Mouse (Mus musculus) neural tube, embryonic 14.5 days (tissue): Measurements from ENCODE around the gene Dicer1. TPM values are rescaled to one million over a fixed set of nuclear protein-coding genes. Genes with fewer than 3 reads are reported as not detected.

Experiments used
- ATAC-seq: fragments of 200-750 bp; cut with Nextera tagmentation; 2 replicates; pipeline ENCODE4 v1.8.0; 2017; ENCODE audit warnings: low read depth, mild to moderate bottlenecking, moderate TSS enrichment, moderate library complexity
- H3K27ac ChIP-seq: fragments of 300-500 bp; sonication (generic); 2 replicates; pipeline ENCODE4 v1.5.1; 2014; ENCODE audit warnings: low read depth, mild to moderate bottlenecking, control low read depth, low read length, moderate library complexity, mixed read lengths
- H3K27me3 ChIP-seq: fragments of 300-500 bp; sonication (generic); 2 replicates; pipeline ENCODE4 v1.6.1; 2014; ENCODE audit warnings: low read length; ENCODE audit not compliant: control insufficient read depth, insufficient read depth
- H3K36me3 ChIP-seq: fragments of 300-500 bp; sonication (generic); 2 replicates; pipeline ENCODE4 v1.6.1; 2014; ENCODE audit warnings: low read length, mixed read lengths; ENCODE audit not compliant: control insufficient read depth, insufficient read depth
- H3K4me1 ChIP-seq: fragments of 300-500 bp; sonication (generic); 2 replicates; pipeline ENCODE4 v1.6.1; 2014; ENCODE audit warnings: low read length; ENCODE audit not compliant: control insufficient read depth, insufficient read depth
- H3K4me2 ChIP-seq: fragments of 300-500 bp; sonication (generic); 2 replicates; pipeline ENCODE4 v1.6.1; 2014; ENCODE audit warnings: mild to moderate bottlenecking, low read depth, low read length, control low read depth
- H3K4me3 ChIP-seq: fragments of 300-500 bp; sonication (generic); 2 replicates; pipeline ENCODE4 v1.5.1; 2014; ENCODE audit warnings: low read depth, low read length, control low read depth, mixed read lengths
- H3K9ac ChIP-seq: fragments of 300-500 bp; sonication (generic); replicated peaks from 2 replicates; pipeline ENCODE4 v1.6.1; 2014; ENCODE audit warnings: low read depth, mild to moderate bottlenecking, control low read depth, low read length, mixed read lengths
- H3K9me3 ChIP-seq: fragments of 300-500 bp; sonication (generic); 2 replicates; pipeline ENCODE4 v1.6.1; 2016; ENCODE audit warnings: low read length; ENCODE audit not compliant: control insufficient read depth
- WGBS: fragments of 180-500 bp; shearing (Covaris S2); extraction: QIAGEN DNeasy Blood & Tissue Kit; methylation state at CpG from one replicate; pipeline ENCODE4 v1.1.7; 2014; 5-methylcytosine and 5-hydroxymethylcytosine counted together
- polyA plus RNA-seq: library from polyadenylated mRNA; unstranded; fragments of >200 nt; fragmentation: Nextera tagmentation; extraction: Ambion mirVana; gene quantifications from 2 replicates; pipeline ENCODE4 v1.2.1, GENCODE M21; 2014

Dicer1 gene
- polyA plus RNA-seq, result 30.4 and 38.6 TPM in 2 replicates

DNA sequence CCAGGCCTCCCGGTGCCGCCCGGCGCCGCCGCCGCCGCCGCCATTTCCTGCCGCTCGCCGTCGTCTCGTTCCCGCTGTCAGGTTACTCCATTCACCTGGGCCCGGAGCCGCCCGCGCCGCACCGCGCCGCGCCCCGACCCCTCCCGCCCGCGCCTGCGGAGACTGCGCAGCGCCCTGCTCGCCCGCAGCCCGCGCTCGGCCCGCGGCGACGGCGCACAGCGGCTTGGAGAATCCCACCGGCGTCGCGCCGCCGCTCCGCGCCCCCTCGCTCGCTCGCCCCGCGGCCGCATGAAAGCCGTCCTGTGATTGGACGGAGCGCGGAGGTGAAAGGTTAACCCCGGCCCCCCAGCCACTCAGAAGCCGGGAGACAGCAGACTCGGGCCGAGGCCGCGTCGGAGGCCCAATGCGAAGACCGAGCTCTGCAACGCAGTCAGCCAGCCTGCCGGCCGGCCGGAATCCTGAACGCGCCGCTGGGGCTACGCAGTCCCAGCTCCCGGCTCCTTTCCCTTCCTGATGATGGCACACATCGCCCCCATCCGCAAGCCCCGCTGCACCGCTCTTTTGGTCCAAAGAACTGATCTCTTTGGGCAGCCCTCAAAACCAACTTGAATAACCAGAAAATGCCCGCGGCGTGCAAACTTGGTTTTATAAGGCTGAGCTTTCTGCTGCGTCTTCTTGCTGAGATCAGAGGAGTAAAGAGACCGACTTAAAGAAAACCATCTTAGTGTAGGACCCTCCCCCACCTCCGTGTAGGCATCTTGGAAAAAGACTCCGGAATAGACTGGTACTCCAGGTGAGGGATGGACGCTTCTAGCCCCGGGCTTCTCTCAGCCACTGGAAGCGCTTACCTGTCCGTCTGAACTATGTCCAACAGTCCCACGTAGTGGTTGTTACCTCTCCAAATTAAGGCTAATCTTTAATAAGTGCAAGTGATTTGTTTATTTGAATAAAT lies at the start of gene Dicer1:
TSS of gene Dicer1 (minus strand) at position 139 of the 952 bp plus-strand sequence.
- Histone ChIP-seq H3K27me3 (no peaks in the 10 kb centered on the region), H3K4me3 (peak within 1 kb of the TSS; percentile 89), H3K9ac (peak within 1 kb of the TSS; percentile 97), H3K9me3 (no peaks in the 10 kb centered on the region), H3K4me2 (peak within 1 kb of the TSS; percentile 91), H3K27ac (peak within 1 kb of the TSS; percentile 90), H3K4me1 (peaks cover 22% of the 10 kb centered on the region), H3K36me3 (no peaks in the 10 kb centered on the region)
- WGBS, result under 1% methylated on average over 85 of the region's 94 CpGs
- peak; percentile 96 for ATAC-seq

DNA sequence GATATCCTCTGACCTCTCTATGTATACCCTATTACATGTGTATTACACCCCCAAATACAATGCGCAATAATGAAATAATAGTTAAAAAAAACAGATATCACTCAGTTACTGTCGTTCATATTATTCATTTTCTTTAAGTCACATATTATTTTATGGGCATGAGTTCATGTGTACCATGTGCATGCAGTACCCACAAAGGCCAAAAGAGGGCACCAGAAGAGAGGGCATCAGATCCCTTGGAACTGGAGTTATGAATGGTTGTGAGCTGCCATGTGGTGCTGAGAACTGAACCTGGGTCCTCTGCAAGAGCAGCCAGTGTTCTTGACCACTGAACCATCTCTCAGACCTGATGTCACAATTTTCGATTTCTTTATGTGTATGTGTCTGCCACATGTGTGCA lies 47.6 kb upstream of the Dicer1 start:
- 95% methylated on average over 3 of the region's 3 CpGs for WGBS
- Histone ChIP-seq H3K27ac (no peak overlapping the region), H3K9me3 (peaks cover 8% of the 10 kb centered on the region), H3K4me1 (peaks cover 7% of the 10 kb centered on the region; the same call in 1 of the 2 replicates), H3K4me3 (no peak overlapping the region), H3K4me2 (no peak overlapping the region), H3K9ac (no peak overlapping the region), H3K27me3 (no peaks in the 10 kb centered on the region), H3K36me3 (no peaks in the 10 kb centered on the region)
- ATAC-seq, result no peak

DNA sequence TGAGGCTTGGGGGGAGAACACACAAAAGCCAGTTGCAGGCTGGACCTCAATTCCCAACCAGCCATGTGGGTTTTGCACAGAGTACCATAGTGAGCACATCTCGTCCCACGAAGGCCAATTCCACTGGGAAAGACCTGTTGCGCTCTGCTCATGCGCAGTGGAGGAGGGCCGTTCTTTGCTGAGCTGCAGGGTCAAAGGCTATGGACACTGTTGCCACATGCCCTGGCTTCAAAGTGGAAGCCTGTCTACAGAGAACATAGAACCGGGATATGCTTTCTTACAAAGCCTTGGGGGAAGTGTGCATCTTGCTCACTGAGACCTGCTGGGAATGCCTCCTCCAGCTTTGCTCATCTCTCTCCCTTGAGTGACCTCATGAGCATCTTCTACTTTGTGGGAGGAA lies 46.2 kb upstream of the Dicer1 start:
- ATAC-seq, result no peak

DNA sequence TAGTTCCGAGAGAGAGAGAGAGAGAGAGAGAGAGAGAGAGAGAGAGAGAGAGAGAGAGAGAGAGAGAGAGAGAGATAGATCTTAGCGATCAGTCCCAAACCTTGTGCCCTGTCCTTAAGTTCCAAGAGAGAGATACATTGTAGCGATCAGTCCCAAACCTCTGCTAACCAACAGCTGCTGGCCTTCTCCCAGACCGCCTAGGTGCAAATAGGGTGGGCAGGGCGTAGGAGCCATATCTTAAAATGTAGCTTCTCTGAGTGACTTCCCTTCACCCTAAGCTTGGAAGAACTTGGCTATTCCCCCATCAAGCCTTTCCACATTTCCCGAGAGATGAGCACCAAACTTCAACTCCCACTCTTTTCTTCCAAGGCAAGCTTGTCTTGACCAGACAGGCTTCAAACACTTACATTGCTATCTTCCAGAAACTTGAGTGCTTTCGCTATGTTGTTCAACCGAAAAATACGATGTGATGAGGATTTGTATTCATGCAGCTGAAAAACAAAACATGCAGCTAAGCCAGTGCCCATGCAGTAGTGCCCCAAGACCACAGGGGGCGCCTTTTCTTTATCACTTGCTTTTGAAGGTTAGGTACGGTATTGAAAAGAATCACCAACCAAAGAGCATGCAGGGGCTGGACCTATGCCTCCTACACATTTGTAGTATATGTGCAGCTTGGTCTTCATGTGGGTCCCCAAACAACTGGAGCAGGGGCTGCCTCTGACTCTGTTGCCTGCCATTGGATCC lies 45.1 kb upstream of the Dicer1 start:
- no peaks in the 10 kb centered on the region for H3K36me3 ChIP-seq
- no peak overlapping the region for H3K4me2 ChIP-seq
- no peak overlapping the region for H3K4me3 ChIP-seq
- 90% methylated on average over 11 of the region's 11 CpGs for WGBS
- peaks cover 8% of the 10 kb centered on the region for H3K9me3 ChIP-seq
- no peaks in the 10 kb centered on the region for H3K27me3 ChIP-seq
- no peak overlapping the region for H3K9ac ChIP-seq
- H3K27ac ChIP-seq, result no peak overlapping the region
- peaks cover 7% of the 10 kb centered on the region; the same call in 1 of the 2 replicates for H3K4me1 ChIP-seq
- no peak for ATAC-seq

More for the DNA sequence above, 46.2 kb upstream of the Dicer1 start:
- Histone ChIP-seq H3K4me2 (no peak overlapping the region), H3K27me3 (no peaks in the 10 kb centered on the region), H3K9me3 (peaks cover 8% of the 10 kb centered on the region), H3K4me1 (peaks cover 7% of the 10 kb centered on the region; the same call in 1 of the 2 replicates), H3K9ac (no peak overlapping the region), H3K27ac (no peak overlapping the region), H3K36me3 (no peaks in the 10 kb centered on the region), H3K4me3 (no peak overlapping the region)
- 97% methylated on average over 6 of the region's 6 CpGs for WGBS

DNA sequence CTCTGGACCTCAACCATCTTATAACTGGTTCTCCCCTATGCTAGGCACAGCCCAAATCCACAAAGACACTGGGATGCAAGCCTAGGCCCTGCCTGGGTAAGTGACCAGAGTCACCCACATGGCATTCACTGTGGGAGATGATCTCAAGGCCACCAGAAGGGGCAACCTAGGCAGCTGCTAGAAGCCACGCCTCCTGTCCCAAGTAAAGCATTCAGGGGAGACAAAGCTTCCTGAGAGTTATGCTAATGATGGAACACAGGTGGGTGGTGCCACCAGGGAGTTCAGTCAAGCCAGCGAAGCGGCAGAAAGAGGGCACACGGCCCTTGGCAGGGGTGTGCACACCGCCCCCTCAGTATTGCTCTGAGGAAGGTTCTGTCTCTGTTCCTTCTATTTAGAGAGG lies 43.2 kb upstream of the Dicer1 start:
- WGBS, result 40% methylated on average over 5 of the region's 5 CpGs
- no peaks in the 10 kb centered on the region for H3K4me1 ChIP-seq

DNA sequence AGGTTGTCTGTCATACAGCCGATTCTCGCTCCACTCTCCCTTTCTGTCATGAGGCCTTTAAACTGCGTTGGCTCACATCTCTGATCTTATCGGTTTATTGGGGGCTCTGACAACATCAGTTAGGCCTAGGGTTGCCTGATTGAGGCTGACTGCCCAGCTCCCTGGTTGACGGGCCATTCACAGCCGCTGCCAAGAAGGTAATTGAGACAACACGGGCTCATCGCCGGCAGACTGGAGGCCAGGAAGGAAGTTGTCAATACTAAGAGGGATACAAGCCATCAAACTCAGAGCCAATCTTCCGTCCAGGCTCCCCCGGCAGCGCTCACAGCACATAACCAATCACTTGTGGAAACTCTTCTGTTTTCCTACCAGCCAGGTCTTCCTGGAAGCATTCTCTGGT lies 41.7 kb upstream of the Dicer1 start:
- H3K27me3 ChIP-seq, result no peaks in the 10 kb centered on the region
- no peak overlapping the region for H3K4me3 ChIP-seq
- H3K4me1 ChIP-seq, result no peaks in the 10 kb centered on the region
- no peak for ATAC-seq
- no peaks in the 10 kb centered on the region for H3K36me3 ChIP-seq
- peaks cover 5% of the 10 kb centered on the region for H3K9me3 ChIP-seq
- no peak overlapping the region for H3K9ac ChIP-seq
- H3K27ac ChIP-seq, result no peak overlapping the region
- no peak overlapping the region for H3K4me2 ChIP-seq
- 49% methylated on average over 12 of the region's 12 CpGs for WGBS

More for the DNA sequence above, 43.2 kb upstream of the Dicer1 start:
- no peak overlapping the region for H3K4me2 ChIP-seq
- no peaks in the 10 kb centered on the region for H3K27me3 ChIP-seq
- peaks cover 8% of the 10 kb centered on the region for H3K9me3 ChIP-seq
- no peak for ATAC-seq
- no peaks in the 10 kb centered on the region for H3K36me3 ChIP-seq
- no peak overlapping the region for H3K9ac ChIP-seq
- H3K27ac ChIP-seq, result no peak overlapping the region
- H3K4me3 ChIP-seq, result no peak overlapping the region

DNA sequence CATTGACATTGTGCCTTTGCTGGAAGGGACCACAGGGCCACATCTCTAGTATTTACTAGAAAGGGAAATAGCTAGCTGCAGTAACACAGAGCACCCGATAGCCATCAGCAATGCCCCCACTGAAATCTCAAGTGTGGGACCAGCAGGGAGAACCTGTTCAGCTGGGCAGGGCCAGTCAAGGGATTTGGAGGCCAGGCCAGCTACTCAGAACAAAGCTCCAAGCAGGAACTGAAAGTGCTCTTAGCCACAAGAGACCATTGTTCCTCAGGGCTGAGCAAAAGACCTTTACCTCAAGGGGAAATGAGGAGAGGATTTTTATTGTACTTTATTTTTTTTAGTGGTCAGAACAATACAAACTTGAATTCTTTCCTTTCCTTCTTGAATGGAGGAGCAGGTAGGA lies 25.9 kb upstream of the Dicer1 start:
- Histone ChIP-seq H3K27ac (no peak overlapping the region), H3K4me3 (no peak overlapping the region), H3K36me3 (no peaks in the 10 kb centered on the region; the same call in 1 of the 2 replicates), H3K4me1 (no peaks in the 10 kb centered on the region), H3K9me3 (no peaks in the 10 kb centered on the region), H3K4me2 (no peak overlapping the region), H3K9ac (no peak overlapping the region), H3K27me3 (no peaks in the 10 kb centered on the region)
- no peak for ATAC-seq
- WGBS, result 92% methylated on average over 1 of the region's 1 CpGs

DNA sequence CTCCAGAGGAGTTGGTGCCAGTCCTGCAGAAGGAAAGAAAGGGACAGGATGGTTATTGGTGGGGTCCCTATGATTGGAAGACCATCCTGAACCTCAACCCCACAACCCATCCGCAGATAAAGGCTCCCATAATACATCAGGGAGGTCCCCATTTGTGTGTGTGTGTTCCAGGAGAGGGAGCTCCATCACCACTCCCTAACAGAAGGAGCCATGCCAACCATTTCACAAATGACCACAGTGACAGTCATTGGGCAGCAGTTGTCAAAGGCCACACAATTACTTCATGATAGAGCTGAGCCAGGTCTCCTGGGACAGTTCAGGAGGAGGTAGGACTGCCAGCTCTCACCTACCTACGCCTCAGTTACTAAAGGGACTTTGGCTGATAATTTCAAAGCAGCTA lies 20.2 kb upstream of the Dicer1 start:
- H3K4me3 ChIP-seq, result no peak overlapping the region
- no peaks in the 10 kb centered on the region for H3K36me3 ChIP-seq
- no peaks in the 10 kb centered on the region for H3K27me3 ChIP-seq
- H3K27ac ChIP-seq, result no peak overlapping the region
- H3K4me1 ChIP-seq, result 0 out of 2 replicates have a peak, but pooled peaks cover 3% of the 10 kb centered on the region
- WGBS, result 71% methylated on average over 2 of the region's 2 CpGs
- no peak overlapping the region for H3K9ac ChIP-seq
- no peaks in the 10 kb centered on the region for H3K9me3 ChIP-seq
- H3K4me2 ChIP-seq, result no peak overlapping the region
- ATAC-seq, result no peak
